Mouse (Mus musculus) G1E-ER4 (cell line): ENCODE data around the gene Mrps27. TPM values are rescaled to one million over a fixed set of nuclear protein-coding genes. Genes with fewer than 3 reads are reported as not detected.

ENCODE experiments used
- GATA1 ChIP-seq: IDR thresholded peaks from one replicate; pipeline ENCODE4 v1.8.0; 2012; ENCODE audit warnings: low read length, inconsistent platforms
- polyA plus RNA-seq: library from polyadenylated mRNA; stranded (reverse); fragments of >175 nt; gene quantifications from 2 replicates; pipeline ENCODE4 v1.2.3, GENCODE M21; 2012

Gene Mrps27
- polyA plus RNA-seq, 1 experiment: 17.2 TPM

DNA sequence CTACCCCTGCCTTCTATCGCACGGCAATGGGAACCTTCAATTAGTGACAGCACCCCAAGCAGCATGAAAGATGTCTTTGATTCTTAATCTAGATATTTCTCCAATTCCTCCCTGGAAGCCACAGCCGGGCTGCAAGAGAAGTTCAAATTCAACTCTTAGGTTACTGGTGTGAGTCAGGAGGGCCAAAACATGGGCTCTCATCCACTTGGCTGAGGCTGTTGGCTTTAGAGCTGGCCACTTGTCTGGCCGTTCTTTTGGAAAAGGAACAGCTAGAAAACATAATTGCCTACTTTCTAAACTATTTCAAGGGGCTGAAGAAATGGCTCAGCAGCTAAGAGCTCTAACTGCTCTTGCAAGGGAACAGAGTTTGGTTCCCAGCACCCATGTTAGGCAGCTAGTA is 120.0 kb downstream of the Mrps27 start:
- no peak for TF ChIP-seq GATA1

Other genes starting within 250 kb of the Mrps27 start
- gene Zfp366, start 160.0 kb upstream of the Mrps27 start, polyA plus RNA-seq: not detected in 2 replicates
- gene Ptcd2, start 81 bp upstream of the Mrps27 start, polyA plus RNA-seq: 22.5 and 46.1 TPM in 2 replicates
- gene Map1b, start 171.8 kb downstream of the Mrps27 start, polyA plus RNA-seq: not detected in 2 replicates